Comparison of ENCODE assay signal across 24 mouse cellular contexts in the genomic region with DNA sequence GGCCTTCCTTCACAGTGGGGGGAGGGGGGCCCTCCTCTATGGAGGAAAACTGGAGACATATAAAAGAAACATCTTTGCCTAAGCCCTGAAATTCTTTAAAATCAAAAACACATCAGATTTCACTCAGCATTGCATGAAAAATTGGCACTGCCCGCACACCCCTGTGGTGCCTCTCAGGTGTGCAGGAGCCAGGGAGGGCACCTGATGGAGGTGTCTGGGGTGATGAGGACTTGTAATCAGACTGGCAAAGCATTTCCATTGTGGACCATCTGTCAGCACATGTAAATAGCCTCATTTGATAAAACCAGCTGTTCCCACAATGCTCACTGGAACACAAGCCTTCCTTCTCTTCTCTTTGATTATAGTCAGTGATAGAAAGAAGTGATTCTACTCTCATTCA.
DNase-seq lines count a peak whose midpoint lies in the region; ATAC-seq and TF ChIP-seq lines count a peak whose summit lies in the region.
"Had no signal": no experiment of that assay in that cellular context is flagged by ENCODE, and none has a peak within 500 bp of the region (broad histone marks: within the 10 kb centered on the region; RNA-seq: fewer than 3 reads in every experiment).

No protein-coding gene starts in this region.

- no peaks in the 10 kb centered on the region for H3K36me3 ChIP-seq in neural tube, embryonic 13.5 days
- no peaks in the 10 kb centered on the region for H3K36me3 ChIP-seq in neural tube, embryonic 15.5 days
- H3K36me3 ChIP-seq in kidney, adult 2 months (ENCODE audit: control insufficient read depth, insufficient read depth, low read length), result no peaks in the 10 kb centered on the region
- H3K36me3 ChIP-seq: heart, embryonic 10.5 days; heart, embryonic 15.5 days; limb, embryonic 12.5 days; lung, embryonic 15.5 days; midbrain, embryonic 12.5 days had no signal

- DNase-seq in cerebellum, postnatal 4 days (ENCODE audit: low spot score in 2 of 2), result no peak
- DNase-seq in cerebellum, adult 9-11 months, result peak; percentile 77
- no peak for DNase-seq in frontal cortex, adult 2 months (ENCODE audit: extremely low spot score in 1 of 2, low spot score in 1 of 2)
- no peak for DNase-seq in kidney, adult 2 months
- DNase-seq in ovary, postnatal 10 days (ENCODE audit: low spot score), result no peak
- DNase-seq: adrenal gland, adult 2 months; adrenal gland, postnatal 36 days; gastrocnemius, postnatal 25 days; heart, adult 11 months; kidney, adult 9 months; kidney, postnatal 10 days; layer of hippocampus, adult 9-11 months had no signal

- WGBS in neural tube, embryonic 13.5 days, result 86% methylated on average over 1 of the region's 1 CpGs
- 75% methylated on average over 1 of the region's 1 CpGs for WGBS in neural tube, embryonic 15.5 days
- 97% methylated on average over 1 of the region's 1 CpGs for WGBS in kidney, adult 2 months

- no peak overlapping the region for H3K9ac ChIP-seq in neural tube, embryonic 13.5 days
- H3K9ac ChIP-seq in neural tube, embryonic 15.5 days (replicated peaks), result no peak overlapping the region
- H3K9ac ChIP-seq: heart, embryonic 15.5 days; limb, embryonic 12.5 days; lung, embryonic 15.5 days; midbrain, embryonic 12.5 days had no signal

- H3K9me3 ChIP-seq in neural tube, embryonic 13.5 days, result no peaks in the 10 kb centered on the region
- no peaks in the 10 kb centered on the region for H3K9me3 ChIP-seq in neural tube, embryonic 15.5 days (replicated peaks)
- H3K9me3 ChIP-seq: heart, embryonic 10.5 days; heart, embryonic 15.5 days; limb, embryonic 12.5 days; lung, embryonic 15.5 days; midbrain, embryonic 12.5 days had no signal

- H3K4me3 ChIP-seq in neural tube, embryonic 13.5 days, result no peak overlapping the region
- H3K4me3 ChIP-seq in neural tube, embryonic 15.5 days (replicated peaks), result no peak overlapping the region
- no peak overlapping the region for H3K4me3 ChIP-seq in kidney, adult 2 months (ENCODE audit: insufficient read depth, low read depth, low read length)
- H3K4me3 ChIP-seq: erythroblast, embryonic 14.5 days; heart, embryonic 10.5 days; heart, embryonic 15.5 days; limb, embryonic 12.5 days; lung, embryonic 15.5 days; midbrain, embryonic 12.5 days had no signal

- 0 out of 2 replicates have a peak, but pooled peaks have one; percentile 51 for ATAC-seq in cerebellum, adult (ENCODE audit: insufficient number of reproducible peaks, low FRiP score, low TSS enrichment)
- peak; percentile 53; the same call in 1 of the 2 replicates for ATAC-seq in neural tube, embryonic 13.5 days (ENCODE audit: low read depth)
- ATAC-seq in neural tube, embryonic 15.5 days (ENCODE audit: low FRiP score), result no peak
- ATAC-seq: activated CD4-positive, CD25-positive, alpha-beta regulatory T cell, adult 4 months; intestine, embryonic 16.5 days had no signal

- no peak for TF ChIP-seq CTCF in kidney, adult 2 months (conservative IDR thresholded peaks at IDR 0.05; ENCODE audit: insufficient read depth, insufficient read length, low read depth, low read length)

- no peak overlapping the region for H3K4me2 ChIP-seq in neural tube, embryonic 13.5 days
- no peak overlapping the region for H3K4me2 ChIP-seq in neural tube, embryonic 15.5 days
- H3K4me2 ChIP-seq: heart, embryonic 15.5 days; limb, embryonic 12.5 days; liver, embryonic 11.5 days; lung, embryonic 15.5 days; midbrain, embryonic 12.5 days had no signal

- 0 out of 2 replicates have a peak, but pooled peaks cover 4% of the 10 kb centered on the region for H3K4me1 ChIP-seq in neural tube, embryonic 13.5 days (replicated peaks)
- peaks cover 4% of the 10 kb centered on the region; the same call in 1 of the 2 replicates for H3K4me1 ChIP-seq in neural tube, embryonic 15.5 days
- H3K4me1 ChIP-seq in kidney, adult 2 months (ENCODE audit: control insufficient read depth, insufficient read depth, low read length), result no peaks in the 10 kb centered on the region
- H3K4me1 ChIP-seq: heart, embryonic 10.5 days; heart, embryonic 15.5 days; lung, embryonic 15.5 days had no signal

- H3K27me3 ChIP-seq in neural tube, embryonic 13.5 days, result no peaks in the 10 kb centered on the region
- no peaks in the 10 kb centered on the region for H3K27me3 ChIP-seq in neural tube, embryonic 15.5 days (replicated peaks)
- H3K27me3 ChIP-seq in kidney, adult 2 months (replicated peaks; ENCODE audit: control insufficient read depth, insufficient read depth, low read length), result no peaks in the 10 kb centered on the region
- H3K27me3 ChIP-seq: heart, embryonic 15.5 days; limb, embryonic 12.5 days; lung, embryonic 15.5 days; midbrain, embryonic 12.5 days had no signal

- TF ChIP-seq POLR2A in kidney, adult 2 months (IDR thresholded peaks at IDR 0.05; ENCODE audit: low read depth, low read length), result no peak

- no peak overlapping the region for H3K27ac ChIP-seq in neural tube, embryonic 13.5 days (replicated peaks)
- H3K27ac ChIP-seq in neural tube, embryonic 15.5 days (replicated peaks), result no peak overlapping the region
- H3K27ac ChIP-seq in kidney, adult 2 months (ENCODE audit: insufficient read depth, low read depth, low read length), result no peak overlapping the region
- H3K27ac ChIP-seq: heart, embryonic 10.5 days; heart, embryonic 15.5 days; limb, embryonic 12.5 days; lung, embryonic 15.5 days; midbrain, embryonic 12.5 days had no signal
